Mouse (Mus musculus): ENCODE measurements around the gene Mvk. TPM values are rescaled to one million over a fixed set of nuclear protein-coding genes. Genes with fewer than 3 reads are reported as not detected.
A peak's percentile ranks its signal among the peaks of the same experiment; 100 is the strongest.

Gene Mvk
- total and polyA plus RNA-seq, 2 experiments from 2014 or later, result 12.6 to 24.6 TPM

DNA sequence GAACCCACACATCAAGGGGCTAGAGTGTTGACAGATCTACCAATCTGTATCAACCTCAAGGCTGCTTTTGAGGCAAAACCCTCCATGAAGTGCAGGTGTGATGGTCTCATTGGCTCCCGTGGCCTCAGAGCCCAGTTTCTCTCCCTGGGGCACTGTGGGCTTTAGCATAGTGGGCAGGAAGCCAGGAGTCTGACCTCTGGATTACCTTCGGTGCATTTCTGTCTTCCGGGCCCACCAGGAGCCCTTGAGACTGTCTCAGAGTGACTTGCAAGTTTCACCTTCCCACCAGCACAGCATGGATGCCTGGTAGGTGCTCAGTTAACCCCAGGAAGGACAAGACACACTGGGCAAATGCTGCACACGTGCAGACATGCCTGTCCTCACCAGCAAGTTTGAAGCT is 63.9 kb downstream of the Mvk start:
- 0 out of 2 replicates have a peak, but pooled peaks cover 9% of the 10 kb centered on the region for H3K4me1 ChIP-seq (ENCODE audit: control insufficient read depth, insufficient read depth)
- H3K9me3 ChIP-seq (replicated peaks; ENCODE audit: control insufficient read depth, low read length), result no peaks in the 10 kb centered on the region
- no peak overlapping the region for H3K27ac ChIP-seq (ENCODE audit: low read depth)
- H3K9ac ChIP-seq (replicated peaks; ENCODE audit: low read depth, low read length), result no peak overlapping the region
- DNase-seq (ENCODE audit: low spot score) (peak; percentile 28), ATAC-seq (ENCODE audit: insufficient read depth, low read depth) (peak; percentile 51; the same call in 1 of the 2 replicates)
- H3K36me3 ChIP-seq (replicated peaks; ENCODE audit: control insufficient read depth, insufficient read depth, low read length), result no peaks in the 10 kb centered on the region
- no peak overlapping the region for H3K4me3 ChIP-seq (ENCODE audit: low read depth, low read length)
- H3K4me2 ChIP-seq (ENCODE audit: low read depth, low read length), result no peak overlapping the region
- H3K27me3 ChIP-seq (ENCODE audit: control insufficient read depth, insufficient read depth, low read length), result peaks cover 28% of the 10 kb centered on the region; the same call in 1 of the 2 replicates
- 18% methylated on average over 4 of the region's 4 CpGs for WGBS
- TF ChIP-seq EP300 (IDR thresholded peaks at IDR 0.05; ENCODE audit: low read depth) (no peak), CTCF (IDR thresholded peaks at IDR 0.05; ENCODE audit: low read depth) (no peak)

DNA sequence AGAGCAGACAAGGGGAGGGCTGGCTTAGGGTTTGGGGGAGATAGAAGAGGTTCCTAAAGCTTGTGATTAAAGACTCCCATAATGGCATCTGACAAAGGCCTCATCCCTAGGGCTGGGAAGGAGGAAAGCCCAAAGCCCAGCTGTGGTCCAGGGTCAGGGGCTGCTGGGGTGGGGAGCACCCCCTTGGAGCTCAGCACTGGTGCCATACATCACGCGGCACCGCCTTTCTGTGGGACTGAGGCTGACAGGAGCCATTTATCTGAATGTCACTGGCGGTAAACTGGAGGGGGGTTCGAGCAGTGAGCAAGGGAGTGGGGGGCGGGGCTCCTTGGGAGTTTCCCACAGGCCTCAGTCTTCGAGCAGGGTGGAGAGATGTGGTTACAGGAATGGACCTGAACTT is 65.4 kb downstream of the Mvk start:
- H3K27me3 ChIP-seq (ENCODE audit: control insufficient read depth, insufficient read depth, low read length), result peaks cover 42% of the 10 kb centered on the region
- DNase-seq (ENCODE audit: low spot score) (no peak), ATAC-seq (ENCODE audit: insufficient read depth, low read depth) (no peak)
- no peak overlapping the region for H3K4me2 ChIP-seq (ENCODE audit: low read depth, low read length)
- H3K36me3 ChIP-seq (replicated peaks; ENCODE audit: control insufficient read depth, insufficient read depth, low read length), result no peaks in the 10 kb centered on the region
- H3K4me3 ChIP-seq (ENCODE audit: low read depth, low read length), result no peak overlapping the region
- 0 out of 2 replicates have a peak, but pooled peaks cover 9% of the 10 kb centered on the region for H3K4me1 ChIP-seq (ENCODE audit: control insufficient read depth, insufficient read depth)
- WGBS, result 73% methylated on average over 7 of the region's 7 CpGs
- H3K9ac ChIP-seq (replicated peaks; ENCODE audit: low read depth, low read length), result no peak overlapping the region
- TF ChIP-seq CTCF (IDR thresholded peaks at IDR 0.05; ENCODE audit: low read depth) (no peak), EP300 (IDR thresholded peaks at IDR 0.05; ENCODE audit: low read depth) (no peak)
- H3K9me3 ChIP-seq (replicated peaks; ENCODE audit: control insufficient read depth, low read length), result no peaks in the 10 kb centered on the region
- no peak overlapping the region for H3K27ac ChIP-seq (ENCODE audit: low read depth)

Small RNAs within 50 kb of the gene (microRNA-seq; reads per million reads assigned to microRNA genes)
- not detected for gene Mir7027

Other genes starting within 250 kb of the Mvk start
- gene Foxn4, start 170.5 kb upstream of the Mvk start, total RNA-seq (2014; rRNA removed; ENCODE audit: low replicate concordance), result not detected in 2 replicates
- not detected in 2 replicates for gene Foxn4, start 170.5 kb upstream of the Mvk start, polyA plus RNA-seq (2015; fragmentation: Nextera tagmentation; extraction: Ambion mirVana)
- 5.9 TPM in 1 of 2 replicates, not detected in the other for gene Myo1h, start 155.1 kb upstream of the Mvk start, total RNA-seq (2014; rRNA removed; ENCODE audit: low replicate concordance)
- gene Myo1h, start 155.1 kb upstream of the Mvk start, polyA plus RNA-seq (2015; fragmentation: Nextera tagmentation; extraction: Ambion mirVana), result 0.53 and 0.63 TPM in 2 replicates
- gene Kctd10, start 63.8 kb upstream of the Mvk start, total RNA-seq (2014; rRNA removed; ENCODE audit: low replicate concordance), result 83.4 and 113 TPM in 2 replicates
- gene Kctd10, start 63.8 kb upstream of the Mvk start, polyA plus RNA-seq (2015; fragmentation: Nextera tagmentation; extraction: Ambion mirVana), result 59.8 and 64.2 TPM in 2 replicates
- 57.7 and 72.1 TPM in 2 replicates for gene Ube3b, start 63.7 kb upstream of the Mvk start, total RNA-seq (2014; rRNA removed; ENCODE audit: low replicate concordance)
- 28.2 and 30.5 TPM in 2 replicates for gene Ube3b, start 63.7 kb upstream of the Mvk start, polyA plus RNA-seq (2015; fragmentation: Nextera tagmentation; extraction: Ambion mirVana)
- gene Mmab, start 209 bp upstream of the Mvk start, total RNA-seq (2014; rRNA removed; ENCODE audit: low replicate concordance), result 14.0 and 19.7 TPM in 2 replicates
- gene Mmab, start 209 bp upstream of the Mvk start, polyA plus RNA-seq (2015; fragmentation: Nextera tagmentation; extraction: Ambion mirVana), result 17.0 and 18.3 TPM in 2 replicates
- 0.97 and 5.0 TPM in 2 replicates for gene Fam222a, start 123.7 kb downstream of the Mvk start, total RNA-seq (2014; rRNA removed; ENCODE audit: low replicate concordance)
- 0.97 and 1.3 TPM in 2 replicates for gene Fam222a, start 123.7 kb downstream of the Mvk start, polyA plus RNA-seq (2015; fragmentation: Nextera tagmentation; extraction: Ambion mirVana)
- 2.3 and 3.4 TPM in 2 replicates for gene Trpv4, start 214.2 kb downstream of the Mvk start, total RNA-seq (2014; rRNA removed; ENCODE audit: low replicate concordance)
- gene Trpv4, start 214.2 kb downstream of the Mvk start, polyA plus RNA-seq (2015; fragmentation: Nextera tagmentation; extraction: Ambion mirVana), result 0.87 and 0.93 TPM in 2 replicates
- 26.2 and 45.3 TPM in 2 replicates for gene Gltp, start 246.7 kb downstream of the Mvk start, total RNA-seq (2014; rRNA removed; ENCODE audit: low replicate concordance)
- 32.0 TPM in 2 replicates for gene Gltp, start 246.7 kb downstream of the Mvk start, polyA plus RNA-seq (2015; fragmentation: Nextera tagmentation; extraction: Ambion mirVana)